Mouse (Mus musculus) mouse embryonic stem cell (cell line): ENCODE results near the gene Sprr2a3.

ENCODE experiments used
- in situ Hi-C, 2 experiments: fragments of 300-500 bp; cut with MboI; formaldehyde crosslinking; loops; 1 replicate in 1 of 2; 3 replicates in 1 of 2; pipeline ENCODE4 v1.14.3; 2019 to 2020; ENCODE audit warnings: low sequenced_read_pairs in 2 of 2, low pct_unique_long_range_greater_than_20kb in 1 of 2, mixed read lengths in 1 of 2; ENCODE audit not compliant: unreplicated experiment in 1 of 2

The Sprr2a3 gene

DNA sequence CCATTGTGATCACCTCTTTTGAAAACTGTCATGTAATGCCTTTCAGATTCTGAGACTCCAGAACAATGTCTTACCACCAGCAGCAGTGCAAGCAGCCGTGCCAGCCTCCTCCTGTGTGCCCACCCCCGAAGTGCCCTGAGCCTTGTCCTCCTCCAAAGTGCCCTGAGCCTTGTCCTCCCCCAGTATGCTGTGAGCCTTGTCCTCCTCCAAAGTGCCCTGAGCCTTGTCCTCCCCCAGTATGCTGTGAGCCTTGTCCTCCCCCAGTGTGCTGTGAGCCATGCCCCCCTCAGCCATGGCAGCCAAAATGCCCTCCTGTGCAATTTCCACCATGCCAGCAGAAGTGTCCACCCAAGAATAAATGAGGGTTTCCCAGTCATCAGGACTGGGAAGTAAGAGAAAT is 32.2 kb downstream of the Sprr2a3 start:
- in situ Hi-C loops, result no loop called here

DNA sequence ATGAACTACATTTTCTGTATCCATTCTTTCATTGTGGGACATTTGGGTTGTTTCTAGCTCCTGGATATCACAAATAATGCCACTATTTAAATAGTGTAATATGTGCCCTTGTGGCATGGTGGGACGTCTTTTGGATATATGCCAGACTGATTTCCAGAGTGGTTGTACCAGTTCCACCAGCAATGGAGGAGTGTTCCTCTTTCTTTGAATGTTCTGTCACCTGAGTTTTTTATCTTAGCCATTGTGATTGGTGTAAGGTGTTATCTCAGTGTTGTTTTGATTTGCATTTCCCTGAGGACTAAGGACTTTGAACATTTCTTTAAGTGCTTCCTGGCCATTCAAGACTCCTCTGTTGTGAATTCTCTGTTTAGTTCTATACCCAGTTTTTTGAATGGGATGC is 51.1 kb downstream of the Sprr2a3 start:
- in situ Hi-C loops, result no loop called here

DNA sequence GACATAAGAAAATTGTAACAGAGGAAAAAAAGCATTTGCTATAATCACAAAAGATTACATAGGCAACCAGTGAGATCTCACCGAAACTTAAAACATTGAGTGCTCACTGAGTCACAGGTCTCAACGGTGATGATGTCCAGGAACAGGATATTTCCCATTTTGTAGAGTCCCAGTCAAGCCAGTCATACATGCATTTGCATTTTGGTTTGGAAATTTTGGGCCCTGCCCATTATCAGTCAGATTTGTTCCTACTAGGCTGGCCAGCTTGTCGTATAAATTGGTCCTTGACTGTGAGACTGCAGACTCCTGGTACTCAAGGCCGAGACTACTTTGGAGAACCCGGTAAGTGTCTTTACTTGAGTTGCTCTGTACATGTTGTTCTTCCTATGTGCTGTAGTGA is 53.6 kb downstream of the Sprr2a3 start, which contains the start of gene Sprr2d:
TSS of gene Sprr2d (plus strand) at position 301 of the 400 bp plus-strand sequence.
- in situ Hi-C loops, result no loop called here
